Mouse (Mus musculus): ENCODE data around the gene Dqx1.

Dqx1 gene

DNA sequence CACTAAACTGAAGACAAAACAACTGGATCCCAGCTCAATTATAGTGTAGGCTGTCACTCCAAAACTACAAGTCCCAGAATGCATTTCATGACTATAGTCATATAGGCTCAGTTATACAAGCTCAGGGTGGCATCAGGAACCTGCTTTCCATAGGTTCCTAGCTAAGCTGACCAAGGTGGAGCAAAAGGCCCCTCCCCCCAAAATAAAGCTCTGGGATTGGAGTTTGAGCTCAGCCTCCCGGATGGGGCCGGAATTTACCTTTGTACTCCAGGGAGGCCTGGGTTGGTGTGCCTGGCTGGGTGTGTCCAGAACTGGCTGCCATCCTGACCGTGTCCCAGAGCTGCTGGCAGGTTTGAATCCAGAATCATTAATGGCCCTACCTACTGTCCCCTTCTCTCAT, at the start of gene Dqx1:
TSS of gene Dqx1 (plus strand) at position 55 of the 400 bp plus-strand sequence.
- DNase-seq = peak; percentile 66

DNA sequence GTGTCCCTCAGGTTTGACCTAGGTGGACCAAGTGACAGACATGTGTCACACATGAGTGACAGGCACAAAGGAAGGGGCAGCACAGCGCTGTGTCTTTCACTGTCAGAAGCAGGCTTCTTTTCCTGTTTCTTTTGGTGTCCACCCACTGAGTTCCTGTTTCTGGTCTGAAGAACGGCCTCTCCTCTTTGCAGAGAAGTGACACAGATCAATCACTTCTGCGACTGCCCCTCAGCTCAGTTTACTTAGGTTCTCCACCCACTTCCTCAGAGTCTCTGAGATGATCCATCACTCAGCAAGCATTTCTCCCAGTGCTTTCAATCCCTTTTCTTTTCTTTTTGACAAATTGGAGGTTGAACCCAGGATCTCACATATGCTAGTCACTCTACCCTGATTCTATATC, 49.0 kb upstream of the Dqx1 start:
- DNase-seq = no peak

DNA sequence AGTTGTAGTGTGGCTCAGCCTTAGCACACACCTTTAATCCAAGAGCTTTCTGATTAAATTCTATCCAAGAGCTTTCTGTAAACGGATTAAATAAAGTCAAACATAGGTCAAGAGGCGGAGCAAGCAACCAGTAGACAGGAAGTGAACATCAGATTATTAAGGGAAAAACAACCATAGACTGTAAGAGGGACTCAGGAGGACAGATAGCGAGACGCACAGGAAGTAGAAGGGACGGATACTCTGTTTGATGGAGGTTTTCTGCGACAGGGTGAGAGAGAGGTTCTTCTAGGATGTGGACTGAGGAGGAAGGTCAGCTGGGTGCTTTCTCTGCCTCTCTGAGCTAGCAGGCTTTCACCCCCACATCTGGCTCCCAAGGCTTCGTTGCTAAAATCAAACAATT, 47.6 kb upstream of the Dqx1 start:
- DNase-seq = no peak

DNA sequence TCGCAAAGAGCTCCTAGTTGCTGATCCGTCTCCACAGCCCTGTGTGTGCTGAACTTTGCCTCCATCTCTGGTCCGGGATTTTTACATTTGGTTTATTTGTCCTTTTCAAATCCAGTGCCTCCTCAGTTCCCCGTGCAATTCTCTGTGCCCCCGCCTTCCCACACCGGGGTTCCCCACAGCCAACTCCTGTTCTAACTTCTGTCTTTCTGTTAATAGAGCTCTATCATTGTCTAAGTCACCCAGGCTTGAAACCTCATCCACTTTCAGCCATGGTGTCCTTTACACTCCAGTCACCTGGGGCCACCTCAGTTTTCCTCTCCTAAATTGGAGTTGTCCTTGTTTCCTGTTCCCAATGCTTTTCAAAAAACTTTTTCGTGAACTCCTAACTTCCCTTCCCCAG, 46.4 kb upstream of the Dqx1 start:
- no peak for DNase-seq

DNA sequence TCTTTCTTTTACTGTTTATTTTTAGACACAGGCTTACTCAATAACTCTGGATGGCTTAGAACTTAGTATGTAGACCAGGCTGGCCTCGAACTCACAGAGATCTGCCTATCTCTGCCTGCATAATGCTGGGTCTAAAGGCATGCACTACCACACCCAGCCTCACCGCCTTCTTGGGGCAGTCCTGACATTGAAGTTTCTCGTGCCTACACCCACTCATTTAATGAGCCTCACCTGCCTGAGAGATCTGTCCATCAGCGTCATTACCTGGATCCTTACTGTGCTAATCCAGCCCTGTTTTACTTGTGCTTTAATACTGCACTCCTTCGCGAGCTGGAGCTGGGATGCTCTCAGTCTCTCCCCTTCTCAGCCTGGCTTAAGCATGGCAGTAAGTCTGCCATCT, 45.9 kb upstream of the Dqx1 start:
- peak; percentile 69 for DNase-seq

DNA sequence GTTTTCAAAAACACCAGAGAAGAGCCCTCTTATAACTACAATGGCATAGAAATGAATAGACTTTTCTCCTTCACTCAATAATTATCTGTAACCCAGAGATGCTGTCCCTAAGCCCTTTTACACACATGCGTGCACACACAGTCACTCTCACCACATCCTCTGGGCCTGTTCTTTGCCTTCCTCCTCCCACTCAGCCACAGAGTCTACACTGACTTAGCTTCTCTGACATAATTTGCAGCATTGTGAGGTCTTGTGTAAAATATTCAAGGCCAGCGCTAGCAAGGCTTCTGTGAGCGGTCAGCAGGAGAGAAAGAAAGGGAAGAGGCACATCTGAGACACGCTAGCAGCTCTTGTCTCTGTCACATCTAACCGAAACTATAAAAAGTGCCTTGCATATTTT, 44.2 kb upstream of the Dqx1 start:
- DNase-seq = no peak

DNA sequence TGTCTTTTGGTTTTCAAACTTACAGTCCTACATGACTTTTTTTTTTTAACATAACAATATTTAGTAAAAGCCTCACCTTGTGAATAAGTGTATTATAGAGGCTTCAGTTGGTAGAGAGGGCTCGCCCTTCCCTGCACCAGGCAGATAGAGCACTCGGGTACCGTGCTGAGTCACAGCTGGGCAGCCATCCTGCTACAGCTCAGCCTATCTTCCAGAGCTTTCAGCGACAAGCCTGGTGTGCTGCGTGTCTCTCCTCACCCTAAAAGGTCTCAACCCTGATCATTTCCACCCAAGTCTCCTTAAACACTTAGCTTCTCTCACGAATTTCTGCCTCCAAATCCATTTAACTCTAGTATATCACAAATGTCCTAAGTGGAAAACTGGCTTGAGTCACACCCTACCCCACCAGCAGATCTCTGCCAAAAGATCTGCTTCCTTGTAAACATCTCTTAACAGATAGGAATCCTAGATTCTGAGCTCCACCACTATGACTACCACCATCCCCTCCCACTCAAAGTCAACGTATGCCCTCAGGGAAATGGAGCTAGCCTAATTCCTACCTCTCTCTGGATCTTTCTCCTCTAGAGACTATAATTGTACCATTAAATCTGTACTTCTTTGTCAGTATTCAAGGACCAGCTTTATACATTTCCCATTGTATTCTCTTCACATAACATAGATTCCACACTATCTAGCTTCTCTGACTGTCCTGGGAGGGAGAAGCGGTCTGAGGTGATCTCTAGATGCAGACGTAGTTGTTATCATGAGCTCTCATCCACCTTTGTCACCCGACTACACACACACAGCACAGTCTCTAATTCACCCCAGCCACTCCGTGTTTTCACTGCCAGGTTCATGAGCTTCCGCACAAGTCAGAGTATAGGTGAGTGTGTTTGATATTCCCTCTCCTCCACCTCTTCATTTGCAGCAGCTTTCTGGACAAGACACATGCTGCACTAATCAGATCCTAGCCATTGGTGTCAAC, 42.9 kb upstream of the Dqx1 start:
- DNase-seq = peak; percentile 93

DNA sequence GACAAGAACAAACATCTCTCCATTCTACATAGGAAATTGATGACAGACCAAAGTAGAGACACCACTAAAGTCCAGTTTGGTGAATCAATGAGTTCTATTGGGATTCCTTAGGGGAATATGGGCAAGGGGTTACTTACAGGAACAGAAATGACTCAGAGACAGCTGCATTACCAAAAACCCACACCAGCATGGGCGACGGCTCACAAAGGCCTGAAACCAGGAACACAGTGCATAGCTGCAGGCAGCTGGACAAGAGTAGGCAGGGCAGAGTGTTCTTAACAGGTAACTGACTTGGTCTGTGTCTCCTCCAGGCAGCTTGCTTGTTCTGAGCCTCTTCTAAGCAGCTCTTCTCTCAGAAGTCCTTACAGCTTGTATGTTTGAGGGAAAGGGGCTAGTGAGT, 41.9 kb upstream of the Dqx1 start:
- peak; percentile 41 for DNase-seq

DNA sequence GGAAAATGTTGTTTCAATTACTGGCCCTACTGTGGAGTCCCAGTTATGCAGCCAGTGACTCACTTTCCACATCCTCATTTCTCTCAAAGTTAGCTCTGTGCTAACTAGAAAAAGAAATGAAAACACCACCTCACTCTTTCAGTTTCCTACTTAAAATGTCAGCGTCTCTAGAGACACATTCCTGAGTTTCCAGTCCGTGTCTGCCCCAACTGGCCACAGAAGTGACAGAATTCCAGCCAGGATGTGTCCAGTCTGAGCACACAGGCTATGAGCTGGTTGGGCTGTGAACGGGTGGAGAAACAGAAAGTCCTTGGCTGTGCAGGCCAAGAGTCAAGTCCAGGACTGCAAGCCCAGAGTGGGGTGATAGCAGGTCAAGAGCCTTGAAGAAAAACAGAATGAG, 40.5 kb upstream of the Dqx1 start:
- no peak for DNase-seq

DNA sequence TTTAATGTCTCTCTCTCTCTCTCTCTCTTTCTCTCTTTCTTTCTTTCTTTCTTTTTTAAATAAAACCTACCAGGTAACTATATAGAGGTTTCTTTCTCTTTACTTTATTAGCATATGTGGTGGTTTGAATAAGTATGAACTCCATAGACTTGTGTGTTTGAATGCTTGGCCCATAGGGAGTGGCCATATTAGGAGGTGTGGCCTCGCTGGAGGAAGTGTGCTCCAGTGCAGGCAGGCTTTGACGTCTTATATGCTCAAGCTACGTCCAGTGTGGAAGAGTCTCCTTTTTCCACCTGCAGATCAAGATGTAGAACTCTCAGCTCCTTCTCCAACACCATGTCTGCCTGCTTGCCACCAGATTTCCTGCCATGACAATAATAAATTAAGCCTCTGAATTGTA, 38.6 kb upstream of the Dqx1 start:
- DNase-seq = peak; percentile 61

DNA sequence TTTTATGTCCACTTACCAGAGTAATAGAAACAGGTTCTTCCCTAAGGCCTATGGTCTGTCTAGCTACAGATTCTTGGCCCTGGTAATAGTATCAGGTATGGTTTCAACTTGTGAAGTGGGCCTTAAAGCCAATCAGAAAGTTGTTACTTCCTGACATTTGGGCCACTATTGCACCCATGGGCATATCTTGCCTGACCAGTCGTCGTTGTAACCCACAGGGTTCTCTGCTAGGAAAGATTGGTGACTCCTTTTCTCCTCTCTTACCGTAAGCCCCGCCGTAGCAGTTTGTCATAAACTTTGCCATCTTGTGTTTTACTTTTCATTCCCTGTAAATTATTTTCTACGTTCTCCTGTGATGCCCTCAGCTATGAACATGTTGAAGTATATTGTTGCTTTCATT, 37.5 kb upstream of the Dqx1 start:
- DNase-seq = peak; percentile 65

DNA sequence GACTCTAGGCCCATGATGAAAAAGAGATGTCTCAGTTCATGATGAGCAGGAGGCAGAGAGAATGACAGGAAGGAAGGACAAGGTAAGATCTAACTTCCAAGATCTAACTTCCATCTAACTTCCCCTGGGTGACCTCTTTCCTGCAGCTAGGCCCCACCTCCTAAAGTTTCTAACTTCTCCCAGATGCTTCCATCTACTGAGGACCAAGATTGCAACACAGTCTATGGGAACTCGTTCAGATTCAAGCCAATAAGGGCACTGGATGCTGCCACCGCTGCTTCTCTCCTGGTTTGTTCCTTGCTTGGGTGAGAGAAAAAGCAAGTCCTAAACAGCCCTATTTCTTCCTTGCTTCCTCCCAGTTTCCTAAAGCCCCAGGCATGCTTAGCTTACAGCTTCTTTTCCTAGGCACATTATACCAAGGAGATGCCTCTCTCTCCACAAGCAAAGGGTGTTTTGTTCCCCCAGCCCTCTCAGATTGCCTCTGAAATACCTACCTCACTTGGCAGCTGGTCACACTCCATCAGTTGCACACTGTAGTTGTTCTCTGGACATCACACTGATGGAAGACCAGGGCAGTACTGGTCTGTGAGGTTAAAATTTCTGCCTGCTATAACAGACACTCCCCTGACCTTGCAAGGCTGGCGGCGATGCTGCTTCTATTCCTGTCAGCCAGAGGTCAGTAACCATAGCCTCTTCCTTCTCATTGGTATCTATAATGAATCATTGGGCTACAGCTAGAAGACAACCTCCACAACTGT, 36.6 kb upstream of the Dqx1 start:
- DNase-seq = no peak

DNA sequence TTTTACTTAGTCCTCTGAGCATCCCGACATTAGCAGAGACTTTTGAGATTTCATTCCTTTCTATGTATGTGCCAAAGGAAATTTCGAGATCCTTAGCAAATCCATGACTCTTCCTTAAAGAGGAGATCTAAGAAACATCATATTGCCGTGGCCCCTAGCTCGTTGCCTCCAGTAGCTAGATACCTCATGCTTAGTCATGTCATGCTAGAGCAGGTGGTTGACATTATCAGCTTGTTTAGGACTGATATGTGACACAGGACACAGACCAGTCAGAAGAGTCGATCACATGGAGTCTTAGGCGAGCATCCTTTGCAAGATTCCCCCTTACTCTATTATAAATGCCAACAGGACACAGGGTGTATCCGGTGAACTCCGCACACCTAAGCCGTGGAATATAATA, 34.6 kb upstream of the Dqx1 start:
- peak; percentile 66 for DNase-seq

DNA sequence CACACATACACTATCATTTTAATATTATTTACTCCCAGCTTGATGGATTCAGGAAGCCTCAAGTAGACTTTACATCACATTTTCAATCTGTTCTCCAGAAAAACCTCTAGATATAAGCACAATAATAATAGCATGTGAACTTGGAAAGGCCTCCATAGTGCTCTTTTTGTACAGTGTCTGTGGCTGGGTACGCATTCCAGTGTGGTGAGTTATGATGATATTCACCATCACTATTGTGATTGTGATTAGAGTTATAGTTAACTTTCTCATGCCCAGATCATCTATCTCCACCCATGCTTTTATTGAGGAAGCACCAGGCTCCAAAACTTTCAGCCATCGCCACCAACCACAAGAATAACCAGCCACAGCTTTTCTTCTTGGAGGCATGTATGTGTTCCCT, 33.9 kb upstream of the Dqx1 start:
- no peak for DNase-seq

DNA sequence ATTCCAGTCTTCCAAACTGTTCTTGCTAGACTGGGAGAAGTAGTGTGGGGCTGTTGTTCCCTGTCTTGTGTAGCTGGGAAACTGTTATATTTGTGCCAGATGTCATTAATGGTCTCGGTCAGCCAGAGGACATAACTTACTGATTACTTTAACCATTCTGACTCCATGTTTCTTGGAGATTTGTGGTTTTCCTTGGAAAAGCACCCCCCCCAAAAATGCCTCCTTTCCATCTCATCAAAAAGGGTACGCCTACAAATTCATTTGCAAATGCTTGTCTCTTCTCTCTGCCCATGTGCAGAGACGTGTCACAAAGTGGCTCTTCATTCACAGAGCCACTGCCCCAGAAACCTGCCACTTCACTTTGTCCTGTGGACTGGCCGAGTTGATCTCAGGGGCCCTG, 33.2 kb upstream of the Dqx1 start:
- no peak for DNase-seq

DNA sequence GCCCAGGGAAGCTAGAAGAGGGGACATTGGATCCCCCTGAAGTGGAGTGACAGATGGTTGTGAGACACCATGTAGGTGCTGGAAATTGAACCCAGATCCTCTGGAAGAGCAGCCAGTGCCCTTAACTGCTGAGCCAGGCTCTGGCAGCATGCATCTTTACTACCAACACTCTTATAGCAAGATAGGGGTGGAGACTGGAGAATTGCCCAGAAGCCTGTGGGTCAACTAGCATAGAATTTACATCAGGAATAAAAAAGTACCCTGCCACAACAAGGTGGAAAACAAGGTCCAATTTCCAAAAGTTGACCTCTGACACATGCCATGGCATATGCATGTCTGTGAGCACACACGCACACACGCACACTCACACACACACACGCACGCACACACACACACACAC, 32.4 kb upstream of the Dqx1 start:
- no peak for DNase-seq

DNA sequence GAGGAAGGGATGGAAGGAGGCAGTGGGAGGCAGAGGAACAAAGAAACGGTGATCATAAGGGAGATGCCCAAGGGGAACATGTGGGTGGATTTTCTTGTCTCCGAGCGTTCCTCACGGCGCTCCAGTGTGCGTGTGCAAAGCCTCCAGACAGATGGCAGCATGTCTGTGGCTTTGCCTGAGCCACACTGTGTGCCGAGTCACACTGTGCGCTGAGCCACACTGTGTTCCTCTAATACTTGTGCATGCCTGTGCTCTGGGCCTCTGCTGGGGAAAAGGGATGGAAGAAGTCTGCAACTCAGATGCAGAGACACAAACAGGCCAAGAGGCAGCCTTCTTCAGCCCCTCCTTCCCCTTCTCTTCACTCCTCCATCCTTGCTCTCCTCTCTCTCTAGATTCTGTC, 30.4 kb upstream of the Dqx1 start:
- no peak for DNase-seq

DNA sequence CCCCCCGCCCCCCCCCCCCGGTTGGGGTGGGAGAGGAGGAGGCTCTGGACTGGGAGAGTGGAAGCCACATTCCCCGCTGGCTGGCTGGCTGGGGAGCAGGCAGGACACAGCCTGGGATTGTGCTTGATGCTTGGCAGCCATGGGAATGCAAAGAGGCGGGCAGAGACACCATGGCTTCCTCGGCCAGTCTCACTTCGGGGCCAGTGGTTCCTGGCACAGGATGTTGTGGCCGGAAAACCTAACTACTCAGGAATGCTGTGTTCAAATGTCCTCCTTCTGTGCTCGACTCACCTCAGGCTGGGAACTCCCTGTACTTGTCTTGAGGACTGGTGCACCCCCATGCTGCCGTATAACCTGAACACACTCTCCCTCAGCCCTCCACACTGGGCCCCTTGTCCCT, 29.9 kb upstream of the Dqx1 start:
- no peak for DNase-seq

DNA sequence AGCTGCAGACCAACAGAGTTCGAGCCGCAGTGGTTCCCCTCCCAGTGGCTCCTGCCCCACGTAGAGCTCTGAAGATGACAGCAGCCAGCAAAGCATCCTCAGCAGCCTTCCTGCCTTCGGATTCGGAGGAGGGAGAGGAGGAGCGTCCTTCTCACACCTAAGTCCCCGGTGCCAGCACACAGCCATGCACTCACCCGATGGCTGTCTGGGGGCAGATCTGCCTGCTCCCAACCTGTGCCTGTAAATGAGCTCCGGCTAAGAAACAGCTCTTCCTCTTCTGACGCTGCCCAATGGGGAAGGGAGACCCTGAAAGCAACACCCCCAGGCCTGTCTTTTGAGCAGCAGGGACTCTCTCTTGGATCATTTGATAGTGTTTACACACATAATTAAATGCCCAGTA, 27.9 kb upstream of the Dqx1 start:
- no peak for DNase-seq

DNA sequence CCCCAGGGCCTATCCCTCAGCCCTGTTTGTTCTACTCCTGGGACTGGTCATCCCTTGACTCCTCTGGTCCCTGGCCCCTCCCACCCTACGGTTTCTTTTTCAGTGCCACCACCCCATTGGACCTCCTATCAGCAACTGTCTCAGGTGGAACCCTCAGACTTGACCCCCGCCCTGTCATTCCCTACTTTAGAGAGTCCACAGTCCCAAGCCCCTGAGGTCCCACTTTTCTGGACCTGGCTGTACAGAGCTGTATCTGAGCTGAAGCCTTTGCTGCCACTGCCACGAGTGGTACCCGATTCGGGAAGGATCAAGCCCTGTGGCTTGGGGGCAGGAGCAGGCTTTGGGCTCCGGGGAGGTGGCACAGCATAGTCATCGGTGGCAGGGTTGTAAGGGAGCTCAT, 26.5 kb upstream of the Dqx1 start:
- no peak for DNase-seq

DNA sequence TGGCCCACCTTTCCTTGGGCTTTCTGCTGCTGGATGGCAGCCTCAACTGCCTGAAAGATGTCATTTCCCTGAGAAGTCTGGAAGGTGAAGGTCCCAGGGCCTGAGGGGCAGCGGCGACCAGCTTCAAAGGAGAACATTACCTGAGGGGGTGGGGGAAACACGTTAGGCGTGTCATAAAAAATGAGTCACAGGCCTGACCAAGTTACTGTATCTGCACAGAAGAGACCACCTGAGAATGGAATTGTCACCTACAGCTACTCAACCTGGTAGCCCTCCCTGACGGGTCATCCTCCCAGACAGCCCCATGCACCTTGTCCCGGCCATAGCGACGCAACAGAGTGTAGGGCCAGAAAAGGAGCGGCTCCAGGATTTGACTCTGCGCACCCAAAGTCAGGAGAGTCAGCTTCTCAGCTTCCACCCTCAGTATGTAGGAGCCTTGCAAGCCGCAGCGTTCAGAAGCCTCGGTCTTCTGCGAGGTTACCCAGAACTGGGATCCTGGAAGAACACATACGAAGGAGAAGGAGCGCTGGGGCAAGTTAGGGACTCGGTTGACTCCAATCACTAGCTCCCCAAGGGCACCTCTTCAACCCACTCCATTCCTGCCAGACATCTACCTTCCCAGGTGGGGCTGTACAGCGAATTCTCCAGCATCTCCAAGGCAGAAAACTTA, 25.6 kb upstream of the Dqx1 start:
- DNase-seq = no peak

DNA sequence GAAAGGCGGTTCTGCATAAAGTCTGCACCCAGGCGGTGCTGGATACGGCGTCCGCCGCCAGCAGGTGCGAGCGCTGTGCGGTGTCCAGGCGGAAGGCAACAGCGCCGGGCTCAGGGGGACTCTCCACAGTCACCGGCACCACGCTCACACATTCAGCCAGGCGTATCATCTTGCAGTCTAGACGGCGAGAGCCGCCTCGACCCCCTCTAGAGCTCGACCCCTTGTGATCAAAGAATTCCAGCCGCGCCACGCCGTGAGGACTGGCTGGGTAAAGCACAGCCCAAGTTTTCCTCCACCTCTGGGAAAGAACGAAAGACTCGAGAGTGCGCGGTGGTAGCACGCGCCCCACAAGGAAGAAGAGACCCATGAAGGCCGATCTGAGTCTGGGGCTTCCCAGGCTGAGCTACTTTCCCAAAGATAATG, 24.9 kb upstream of the Dqx1 start:
- peak; percentile 77 for DNase-seq
